Mouse (Mus musculus) cerebellum, adult 2 months (tissue): ENCODE results near the gene Rpl13a.

ENCODE experiments used
- CTCF ChIP-seq: fragments of 200-500 bp; IDR thresholded peaks from 2 replicates; pipeline ENCODE4 v1.5.1; 2011; ENCODE audit warnings: low read depth, mild to moderate bottlenecking, control low read depth, low read length, moderate library complexity, borderline replicate concordance; ENCODE audit not compliant: insufficient read depth
- POLR2A ChIP-seq: fragments of 200-500 bp; IDR thresholded peaks from 2 replicates; pipeline ENCODE4 v1.6.1; 2011; ENCODE audit warnings: low read length, control low read depth, borderline replicate concordance; ENCODE audit not compliant: insufficient read depth

DNA sequence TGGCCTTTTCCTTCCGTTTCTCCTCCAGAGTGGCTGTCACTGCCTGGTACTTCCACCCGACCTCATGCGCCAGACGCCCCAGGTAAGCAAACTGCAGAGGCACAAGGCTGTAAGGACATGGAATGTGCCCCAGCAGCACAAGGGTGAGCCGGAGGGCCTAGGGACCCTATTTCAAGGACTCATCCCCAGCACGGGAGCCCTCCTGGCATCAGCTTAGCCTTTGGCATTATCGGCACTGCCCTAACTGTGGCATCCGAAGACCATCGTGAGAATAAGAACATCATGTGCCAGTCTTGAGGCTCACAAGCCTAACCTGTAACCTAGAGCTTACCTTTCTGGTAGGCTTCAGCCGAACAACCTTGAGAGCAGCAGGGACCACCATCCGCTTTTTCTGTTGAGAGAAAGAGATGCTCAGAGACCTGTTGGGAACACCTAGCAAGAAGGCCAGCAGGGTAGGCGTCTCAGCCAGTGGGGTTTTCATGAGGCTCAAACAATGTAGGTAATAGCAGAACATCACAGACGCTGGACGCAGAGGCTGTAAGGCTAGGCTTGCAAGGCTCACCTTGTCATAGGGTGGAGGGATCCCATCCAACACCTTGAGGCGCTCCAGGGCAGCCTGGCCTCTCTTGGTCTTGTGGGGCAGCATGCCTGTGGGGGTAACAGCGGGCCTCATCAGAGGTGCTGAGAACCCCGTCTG lies 2.3 kb downstream of the Rpl13a start:
- no peak for TF ChIP-seq POLR2A
- no peak for TF ChIP-seq CTCF
